Mouse (Mus musculus) midbrain, embryonic 10.5 days (tissue): ENCODE data around the gene Zfp606. TPM values are rescaled to one million over a fixed set of nuclear protein-coding genes. Genes with fewer than 3 reads are reported as not detected.
A peak's percentile ranks its signal among the peaks of the same experiment; 100 is the strongest.

ENCODE experiments used
- DNase-seq: peaks from one replicate; pipeline ENCODE4 v3.0.0-alpha.2; 2017; ENCODE audit warnings: low spot score
- H3K27ac ChIP-seq: fragments of 300-500 bp; sonication (generic); replicated peaks from 2 replicates; pipeline ENCODE4 v1.5.1; 2016; ENCODE audit warnings: mild to moderate bottlenecking
- H3K27me3 ChIP-seq: fragments of 300-500 bp; sonication (generic); 2 replicates; pipeline ENCODE4 v1.6.1; 2016; ENCODE audit warnings: low read depth, mild to moderate bottlenecking; ENCODE audit not compliant: poor library complexity, severe bottlenecking
- H3K36me3 ChIP-seq: fragments of 300-500 bp; sonication (generic); 2 replicates; pipeline ENCODE4 v1.6.1; 2016; ENCODE audit warnings: mild to moderate bottlenecking, moderate library complexity
- H3K4me1 ChIP-seq: fragments of 300-500 bp; sonication (generic); 2 replicates; pipeline ENCODE4 v1.6.1; 2016
- H3K4me3 ChIP-seq: fragments of 300-500 bp; sonication (generic); 2 replicates; pipeline ENCODE4 v1.5.1; 2016; ENCODE audit warnings: mild to moderate bottlenecking, moderate library complexity
- H3K9me3 ChIP-seq: fragments of 300-500 bp; sonication (generic); replicated peaks from 2 replicates; pipeline ENCODE4 v1.6.1; 2016; ENCODE audit warnings: mild to moderate bottlenecking
- WGBS: fragments of 180-500 bp; shearing (Covaris S2); methylation state at CpG from one replicate; pipeline ENCODE4 v1.1.7; 2016; 5-methylcytosine and 5-hydroxymethylcytosine counted together
- polyA plus RNA-seq: library from polyadenylated mRNA; unstranded; fragments of >200 nt; fragmentation: Nextera tagmentation; extraction: Ambion mirVana; gene quantifications from 2 replicates; pipeline ENCODE4 v1.2.1, GENCODE M21; 2016

Zfp606 gene
- 35.0 and 41.6 TPM in 2 replicates for polyA plus RNA-seq

- peaks cover 32% of the 10 kb centered on the region for H3K9me3 ChIP-seq
- no peaks in the 10 kb centered on the region for H3K27me3 ChIP-seq
- peak within 1 kb of the TSS; percentile 89 for H3K4me3 ChIP-seq
- DNase-seq, result peak; percentile 87
- H3K36me3 ChIP-seq, result peaks cover 36% of the 10 kb centered on the region
- H3K27ac ChIP-seq, result peak within 1 kb of the TSS; percentile 97
- H3K4me1 ChIP-seq, result no peaks in the 10 kb centered on the region
- under 1% methylated on average over 53 of the region's 53 CpGs for whole genome bisulfite sequencing
Measured at GRCm38 (mm10) chr7:12478158-12479008, at the start of gene Zfp606. Zfp606 (plus strand) TSS chr7:12478293.

GRCm38 (mm10) chr7:12479009-12479346 is 885 bp downstream of the Zfp606 start:
- Histone ChIP-seq H3K27ac (peak overlapping the region; percentile 97), H3K36me3 (peaks cover 42% of the 10 kb centered on the region), H3K9me3 (peaks cover 38% of the 10 kb centered on the region), H3K27me3 (no peaks in the 10 kb centered on the region), H3K4me1 (no peaks in the 10 kb centered on the region), H3K4me3 (peak overlapping the region; percentile 89)
- DNase-seq, result no peak
- 2% methylated on average over 8 of the region's 8 CpGs for WGBS

GRCm38 (mm10) chr7:12479525-12479924 is 1.4 kb downstream of the Zfp606 start:
- 66% methylated on average over 4 of the region's 4 CpGs for WGBS
- H3K27ac ChIP-seq, result peak overlapping the region; percentile 97; the same call in 1 of the 2 replicates
- peaks cover 48% of the 10 kb centered on the region for H3K36me3 ChIP-seq
- peak overlapping the region; percentile 89 for H3K4me3 ChIP-seq
- DNase-seq, result no peak
- H3K4me1 ChIP-seq, result no peaks in the 10 kb centered on the region
- H3K27me3 ChIP-seq, result no peaks in the 10 kb centered on the region
- peaks cover 44% of the 10 kb centered on the region for H3K9me3 ChIP-seq

GRCm38 (mm10) chr7:12483771-12484170 is 5.7 kb downstream of the Zfp606 start:
- Histone ChIP-seq H3K27ac (no peak overlapping the region), H3K27me3 (no peaks in the 10 kb centered on the region), H3K4me3 (no peak overlapping the region), H3K4me1 (no peaks in the 10 kb centered on the region), H3K9me3 (peaks cover 86% of the 10 kb centered on the region), H3K36me3 (peaks cover 90% of the 10 kb centered on the region)
- WGBS, result 96% methylated on average over 6 of the region's 6 CpGs
- DNase-seq, result no peak

- H3K4me1 ChIP-seq, result no peaks in the 10 kb centered on the region
- no peak overlapping the region for H3K4me3 ChIP-seq
- H3K36me3 ChIP-seq, result peaks cover 100% of the 10 kb centered on the region
- peaks cover 96% of the 10 kb centered on the region for H3K9me3 ChIP-seq
- DNase-seq, result no peak
- H3K27me3 ChIP-seq, result no peaks in the 10 kb centered on the region
- WGBS, result 90% methylated on average over 1 of the region's 1 CpGs
- no peak overlapping the region for H3K27ac ChIP-seq
Measured at GRCm38 (mm10) chr7:12485956-12486355, 7.9 kb downstream of the Zfp606 start.

GRCm38 (mm10) chr7:12486691-12487090 is 8.6 kb downstream of the Zfp606 start:
- no peak for DNase-seq
- no peaks in the 10 kb centered on the region for H3K4me1 ChIP-seq
- H3K36me3 ChIP-seq, result peaks cover 100% of the 10 kb centered on the region
- no peak overlapping the region for H3K27ac ChIP-seq
- H3K9me3 ChIP-seq, result peaks cover 96% of the 10 kb centered on the region
- H3K27me3 ChIP-seq, result no peaks in the 10 kb centered on the region
- H3K4me3 ChIP-seq, result no peak overlapping the region

- H3K9me3 ChIP-seq, result peaks cover 63% of the 10 kb centered on the region
- WGBS, result 65% methylated on average over 1 of the region's 1 CpGs
- no peak for DNase-seq
- no peaks in the 10 kb centered on the region for H3K36me3 ChIP-seq
- no peak overlapping the region for H3K4me3 ChIP-seq
- no peaks in the 10 kb centered on the region for H3K4me1 ChIP-seq
- no peaks in the 10 kb centered on the region for H3K27me3 ChIP-seq
- no peak overlapping the region for H3K27ac ChIP-seq
Measured at GRCm38 (mm10) chr7:12510913-12511312, 32.8 kb downstream of the Zfp606 start.

- no peak for DNase-seq
- no peaks in the 10 kb centered on the region for H3K27me3 ChIP-seq
- no peaks in the 10 kb centered on the region for H3K4me1 ChIP-seq
- H3K4me3 ChIP-seq, result no peak within 1 kb of the TSS
- H3K36me3 ChIP-seq, result no peaks in the 10 kb centered on the region
- 61% methylated on average over 2 of the region's 2 CpGs for WGBS
- no peak within 1 kb of the TSS for H3K27ac ChIP-seq
- peaks cover 54% of the 10 kb centered on the region for H3K9me3 ChIP-seq
Measured at GRCm38 (mm10) chr7:12512217-12512616, 34.1 kb downstream of the Zfp606 start, which contains the start of gene 2900092C05Rik. 2900092C05Rik (plus strand) TSS chr7:12512517.

Other genes starting within 250 kb of the Zfp606 start
- not detected in 2 replicates for gene Vmn1r81, start 210.0 kb upstream of the Zfp606 start, polyA plus RNA-seq
- not detected in 2 replicates for gene Vmn1r82, start 177.9 kb upstream of the Zfp606 start, polyA plus RNA-seq
- gene Vmn1r83, start 148.8 kb upstream of the Zfp606 start, polyA plus RNA-seq, result not detected in 2 replicates
- gene Vmn1r84, start 109.0 kb upstream of the Zfp606 start, polyA plus RNA-seq, result not detected in 2 replicates
- 2.5 and 3.9 TPM in 2 replicates for gene Zfp551, start 55.5 kb upstream of the Zfp606 start, polyA plus RNA-seq
- not detected in 2 replicates for gene 2900092C05Rik, start 34.2 kb downstream of the Zfp606 start, polyA plus RNA-seq
- not detected in 2 replicates for gene Vmn2r53, start 130.5 kb downstream of the Zfp606 start, polyA plus RNA-seq
- gene Vmn2r54, start 162.0 kb downstream of the Zfp606 start, polyA plus RNA-seq, result 0.02 TPM in 1 of 2 replicates, not detected in the other
- not detected in 2 replicates for gene Vmn2r55, start 206.7 kb downstream of the Zfp606 start, polyA plus RNA-seq